Mouse (Mus musculus) bone marrow macrophage, adult 2 months (primary cell): ENCODE data around the gene Sypl2.

ENCODE experiments used
- CTCF ChIP-seq: IDR thresholded peaks from 2 replicates; pipeline ENCODE4 v1.5.1; 2012; ENCODE audit warnings: low read depth, mild to moderate bottlenecking, low read length, moderate library complexity
- POLR2A ChIP-seq: IDR thresholded peaks from 2 replicates; pipeline ENCODE4 v1.6.1; 2012; ENCODE audit warnings: mild to moderate bottlenecking, low read depth, low read length, borderline replicate concordance

GRCm38 (mm10) chr3:108178756-108179715 lies 47.4 kb downstream of the Sypl2 start:
- TF ChIP-seq POLR2A = no peak
- TF ChIP-seq CTCF = no peak
